Mouse (Mus musculus) ES-Bruce4 (cell line): Measurements from ENCODE around the gene Cd53.

Source experiments
- CTCF ChIP-seq: IDR thresholded peaks from one replicate; pipeline ENCODE4 v1.8.1; 2011; ENCODE audit warnings: low read depth, low read length
- POLR2A ChIP-seq: IDR thresholded peaks from one replicate; pipeline ENCODE4 v1.8.1; 2011; ENCODE audit warnings: low read length; ENCODE audit not compliant: insufficient read depth

DNA sequence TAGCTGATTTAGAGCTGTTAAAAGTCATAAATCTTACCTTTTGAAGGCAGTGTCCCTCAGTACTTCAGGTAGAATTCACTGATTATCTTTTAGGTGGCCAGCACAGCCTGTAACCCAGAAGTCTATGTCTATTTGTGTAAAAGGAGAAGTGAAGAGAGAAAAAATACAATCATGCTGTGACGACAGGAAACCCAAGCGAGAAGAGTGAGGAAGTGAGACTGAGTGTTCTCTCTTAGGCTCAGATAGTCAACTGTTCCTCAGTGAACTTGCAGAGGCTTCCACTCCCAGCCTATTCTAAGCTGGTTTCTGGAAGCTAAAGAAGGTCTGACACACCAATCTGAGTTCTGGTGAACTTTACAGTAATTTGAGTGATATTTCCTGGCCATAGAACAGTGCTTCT lies at the start of gene Cd53:
- TF ChIP-seq POLR2A, result no peak
- no peak for TF ChIP-seq CTCF
